Mouse (Mus musculus) urinary bladder, postnatal 14 days (tissue): ENCODE data around the gene Abracl.

Experiments
- DNase-seq: peaks from one replicate; pipeline ENCODE4 v3.0.0; 2021; ENCODE audit warnings: low spot score

The Abracl gene

GRCm38 (mm10) chr10:18022741-18023347, at the start of gene Abracl:
Gene Abracl, minus strand, starts transcription at chr10:18023288.
- DNase-seq: peak; percentile 81

GRCm38 (mm10) chr10:18072871-18073270, 49.8 kb upstream of the Abracl start:
- no peak for DNase-seq

GRCm38 (mm10) chr10:18070616-18071015, 47.5 kb upstream of the Abracl start:
- no peak for DNase-seq

- DNase-seq: peak; percentile 18
Observed at GRCm38 (mm10) chr10:18070144-18070543, 47.1 kb upstream of the Abracl start.

GRCm38 (mm10) chr10:18069576-18069975, 46.5 kb upstream of the Abracl start:
- no peak for DNase-seq

- no peak for DNase-seq
Observed at GRCm38 (mm10) chr10:18068880-18069279, 45.8 kb upstream of the Abracl start.

GRCm38 (mm10) chr10:18067761-18068446, 44.8 kb upstream of the Abracl start:
- DNase-seq: no peak

GRCm38 (mm10) chr10:18066031-18066439, 42.9 kb upstream of the Abracl start:
- no peak for DNase-seq

GRCm38 (mm10) chr10:18064606-18065228, 41.6 kb upstream of the Abracl start:
- no peak for DNase-seq

GRCm38 (mm10) chr10:18061533-18061932, 38.4 kb upstream of the Abracl start:
- no peak for DNase-seq

GRCm38 (mm10) chr10:18060778-18061177, 37.7 kb upstream of the Abracl start:
- no peak for DNase-seq

GRCm38 (mm10) chr10:18059807-18060206, 36.7 kb upstream of the Abracl start:
- no peak for DNase-seq

GRCm38 (mm10) chr10:18058681-18059338, 35.7 kb upstream of the Abracl start:
- DNase-seq: no peak

- no peak for DNase-seq
Observed at GRCm38 (mm10) chr10:18056391-18056745, 33.3 kb upstream of the Abracl start.

- DNase-seq: peak; percentile 31
Observed at GRCm38 (mm10) chr10:18055696-18056390, 32.8 kb upstream of the Abracl start, which contains the start of gene Reps1. Gene Reps1, plus strand, starts transcription at chr10:18055861.

- peak; percentile 84 for DNase-seq
Observed at GRCm38 (mm10) chr10:18055009-18055695, 32.1 kb upstream of the Abracl start.

- DNase-seq: no peak
Observed at GRCm38 (mm10) chr10:18047380-18048146, 24.5 kb upstream of the Abracl start.

- DNase-seq: no peak
Observed at GRCm38 (mm10) chr10:18046380-18046779, 23.3 kb upstream of the Abracl start.

- no peak for DNase-seq
Observed at GRCm38 (mm10) chr10:18036849-18037248, 13.8 kb upstream of the Abracl start.

- DNase-seq: no peak
Observed at GRCm38 (mm10) chr10:18034408-18034807, 11.3 kb upstream of the Abracl start.

- peak; percentile 81 for DNase-seq
Observed at GRCm38 (mm10) chr10:18022312-18022711, 776 bp downstream of the Abracl start.
